Mouse (Mus musculus): ENCODE results near the gene Dbn1. TPM values are rescaled to one million over a fixed set of nuclear protein-coding genes. Genes with fewer than 3 reads are reported as not detected.

Gene Dbn1
- polyA plus RNA-seq (2014; fragmentation: Nextera tagmentation; extraction: Ambion mirVana) = 362 and 372 TPM in 2 replicates

DNA sequence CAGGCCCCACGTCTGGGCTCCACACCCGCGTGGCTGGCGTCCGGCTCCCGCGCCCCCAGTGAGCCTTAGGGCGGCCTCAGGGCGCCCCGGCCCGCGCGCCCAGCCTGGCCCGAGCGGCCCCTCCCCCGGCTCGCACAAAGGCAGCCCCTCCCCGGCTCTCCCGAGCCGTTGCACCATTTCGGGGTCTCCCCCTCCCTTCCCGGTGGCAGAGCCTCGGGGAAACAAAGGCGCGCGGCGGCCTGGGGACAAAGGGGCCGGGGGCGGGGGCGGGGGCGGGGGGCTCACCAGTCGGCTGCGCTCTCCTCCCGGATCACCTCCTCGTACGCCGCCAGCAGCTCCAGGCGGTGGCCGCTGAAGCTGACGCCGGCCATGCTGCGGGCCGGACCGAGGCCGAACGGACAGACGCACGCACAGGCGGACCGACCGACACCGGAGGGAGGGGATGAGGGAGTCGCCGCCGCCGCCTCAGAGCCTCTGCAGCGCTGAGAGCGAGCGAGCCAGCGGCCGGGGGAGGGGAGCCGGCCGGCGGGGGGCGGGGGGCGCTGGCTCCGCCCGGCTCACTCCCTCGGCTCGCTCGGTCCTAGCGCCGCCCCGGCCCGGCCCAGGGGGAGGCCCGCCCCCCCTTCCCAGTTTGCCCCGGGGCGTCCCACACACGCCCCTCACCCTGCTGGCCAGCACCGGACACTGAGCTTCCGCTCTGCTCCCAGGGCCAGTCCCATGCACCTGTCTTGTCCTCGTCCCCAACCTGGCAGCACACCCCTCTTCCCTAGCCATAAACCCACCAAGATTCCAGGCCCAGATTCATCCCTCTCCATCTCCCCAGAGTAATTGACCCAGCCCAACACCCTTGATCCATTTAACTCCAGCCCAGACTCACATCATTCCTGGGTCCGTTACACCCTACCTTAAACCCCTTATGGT is at the start of gene Dbn1:
Dbn1 (minus strand) TSS at position 534 of the 921 bp plus-strand sequence.
- WGBS = 2% methylated on average over 41 of the region's 83 CpGs
- ATAC-seq (ENCODE audit: insufficient read depth, low FRiP score, low TSS enrichment) = peak; percentile 60

GRCm38 (mm10) chr13:55536194-55537175 is 48.6 kb upstream of the Dbn1 start, which contains the start of gene Ddx41:
Gene Ddx41 (minus strand): TSS chr13:55536658.
- ATAC-seq (ENCODE audit: insufficient read depth, low FRiP score, low TSS enrichment) (peak; percentile 96), DNase-seq (ENCODE audit: low spot score) (peak; percentile 97)
- WGBS = under 1% methylated on average over 65 of the region's 70 CpGs
- no peaks in the 10 kb centered on the region for H3K9me3 ChIP-seq (ENCODE audit: control insufficient read depth, low read length)
- H3K9ac ChIP-seq (ENCODE audit: low read length) = peak within 1 kb of the TSS; percentile 70
- H3K4me2 ChIP-seq (ENCODE audit: low read depth) = peak within 1 kb of the TSS; percentile 87
- H3K4me1 ChIP-seq (ENCODE audit: control insufficient read depth, insufficient read depth, low read length) = peaks cover 4% of the 10 kb centered on the region; the same call in 1 of the 2 replicates
- H3K36me3 ChIP-seq (ENCODE audit: control insufficient read depth, insufficient read depth, low read length) = peaks cover 25% of the 10 kb centered on the region
- no peaks in the 10 kb centered on the region for H3K27me3 ChIP-seq (ENCODE audit: control insufficient read depth, insufficient read depth, low read length)
- H3K27ac ChIP-seq (ENCODE audit: low read depth, low read length) = no peak within 1 kb of the TSS
- H3K4me3 ChIP-seq (ENCODE audit: low read depth, low read length) = peak within 1 kb of the TSS; percentile 89

More for the DNA sequence above, at the start of gene Dbn1:
- H3K4me2 ChIP-seq (ENCODE audit: low read depth) = peak within 1 kb of the TSS; percentile 88
- peak within 1 kb of the TSS; percentile 97 for H3K27ac ChIP-seq (ENCODE audit: low read depth, low read length)
- peak within 1 kb of the TSS; percentile 100 for H3K9ac ChIP-seq (ENCODE audit: low read length)
- no peaks in the 10 kb centered on the region for H3K9me3 ChIP-seq (ENCODE audit: control insufficient read depth, low read length)
- H3K36me3 ChIP-seq (ENCODE audit: control insufficient read depth, insufficient read depth, low read length) = no peaks in the 10 kb centered on the region; the same call in 1 of the 2 replicates
- no peaks in the 10 kb centered on the region for H3K27me3 ChIP-seq (ENCODE audit: control insufficient read depth, insufficient read depth, low read length)
- DNase-seq (ENCODE audit: low spot score) = peak; percentile 88
- H3K4me3 ChIP-seq (ENCODE audit: low read depth, low read length) = peak within 1 kb of the TSS; percentile 99
- H3K4me1 ChIP-seq (ENCODE audit: control insufficient read depth, insufficient read depth, low read length) = peaks cover 43% of the 10 kb centered on the region

GRCm38 (mm10) chr13:55535796-55536193 is 47.9 kb upstream of the Dbn1 start:
- peak overlapping the region; percentile 87 for H3K4me2 ChIP-seq (ENCODE audit: low read depth)
- no peaks in the 10 kb centered on the region for H3K9me3 ChIP-seq (ENCODE audit: control insufficient read depth, low read length)
- H3K4me3 ChIP-seq (ENCODE audit: low read depth, low read length) = peak overlapping the region; percentile 89
- 20% methylated on average over 17 of the region's 17 CpGs for WGBS
- H3K4me1 ChIP-seq (ENCODE audit: control insufficient read depth, insufficient read depth, low read length) = peaks cover 4% of the 10 kb centered on the region; the same call in 1 of the 2 replicates
- 0 out of 2 replicates have a peak, but pooled peaks have one; percentile 13 for ATAC-seq (ENCODE audit: insufficient read depth, low FRiP score, low TSS enrichment)
- H3K27me3 ChIP-seq (ENCODE audit: control insufficient read depth, insufficient read depth, low read length) = no peaks in the 10 kb centered on the region
- no peak for DNase-seq (ENCODE audit: low spot score)
- H3K9ac ChIP-seq (ENCODE audit: low read length) = peak overlapping the region; percentile 70
- H3K36me3 ChIP-seq (ENCODE audit: control insufficient read depth, insufficient read depth, low read length) = peaks cover 22% of the 10 kb centered on the region
- H3K27ac ChIP-seq (ENCODE audit: low read depth, low read length) = no peak overlapping the region

- H3K9ac ChIP-seq (ENCODE audit: low read length) = no peak overlapping the region
- no peak for DNase-seq (ENCODE audit: low spot score)
- no peak for ATAC-seq (ENCODE audit: insufficient read depth, low FRiP score, low TSS enrichment)
- H3K4me2 ChIP-seq (ENCODE audit: low read depth) = peak overlapping the region; percentile 87
- peak overlapping the region; percentile 89 for H3K4me3 ChIP-seq (ENCODE audit: low read depth, low read length)
- no peak overlapping the region for H3K27ac ChIP-seq (ENCODE audit: low read depth, low read length)
- no peaks in the 10 kb centered on the region for H3K27me3 ChIP-seq (ENCODE audit: control insufficient read depth, insufficient read depth, low read length)
- H3K4me1 ChIP-seq (ENCODE audit: control insufficient read depth, insufficient read depth, low read length) = peaks cover 4% of the 10 kb centered on the region; the same call in 1 of the 2 replicates
- WGBS = 96% methylated on average over 15 of the region's 15 CpGs
- H3K9me3 ChIP-seq (ENCODE audit: control insufficient read depth, low read length) = no peaks in the 10 kb centered on the region
- H3K36me3 ChIP-seq (ENCODE audit: control insufficient read depth, insufficient read depth, low read length) = peaks cover 17% of the 10 kb centered on the region
Observed at GRCm38 (mm10) chr13:55535191-55535590, 47.3 kb upstream of the Dbn1 start.

DNA sequence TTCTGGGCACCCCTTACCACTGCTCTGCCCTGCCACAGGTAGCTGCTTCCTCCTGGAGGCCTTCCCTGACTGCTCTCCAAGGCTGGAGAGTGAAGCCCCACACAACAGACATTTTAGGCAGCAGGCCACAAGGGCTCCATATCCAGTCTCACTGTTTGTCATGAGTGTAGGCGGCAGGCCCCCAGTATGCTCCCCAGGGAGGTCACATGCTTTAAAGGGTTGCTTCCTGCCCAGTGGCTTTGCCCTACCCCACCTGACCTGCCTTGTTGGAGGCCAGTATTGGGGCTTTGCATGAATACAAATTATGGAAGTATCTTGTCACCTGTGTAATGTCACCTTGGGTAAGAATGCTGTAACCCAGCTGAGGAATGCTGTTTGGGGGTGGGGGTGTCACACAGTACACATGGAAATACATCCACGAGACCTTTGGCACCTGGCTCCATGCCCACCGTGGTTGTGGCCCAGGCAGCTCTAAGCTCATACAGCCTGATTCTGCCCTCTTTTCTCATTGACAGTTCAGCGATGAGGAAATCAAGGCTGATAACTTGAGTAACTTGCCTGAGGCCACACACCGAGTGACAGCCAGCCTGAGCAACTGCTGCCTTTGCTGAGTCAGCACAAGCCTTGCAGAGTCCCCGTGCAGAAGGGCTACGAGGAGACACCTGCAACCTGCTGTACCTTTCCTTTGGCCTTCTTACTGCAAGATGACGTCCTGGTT is 41.4 kb upstream of the Dbn1 start, which contains the start of gene Dok3:
Dok3 (minus strand) TSS at position 99 of the 718 bp plus-strand sequence.
- ATAC-seq (ENCODE audit: insufficient read depth, low FRiP score, low TSS enrichment) (no peak), DNase-seq (ENCODE audit: low spot score) (no peak)
- no peaks in the 10 kb centered on the region for H3K9me3 ChIP-seq (ENCODE audit: control insufficient read depth, low read length)
- H3K4me1 ChIP-seq (ENCODE audit: control insufficient read depth, insufficient read depth, low read length) = no peaks in the 10 kb centered on the region
- no peaks in the 10 kb centered on the region for H3K27me3 ChIP-seq (ENCODE audit: control insufficient read depth, insufficient read depth, low read length)
- H3K27ac ChIP-seq (ENCODE audit: low read depth, low read length) = no peak within 1 kb of the TSS
- H3K4me3 ChIP-seq (ENCODE audit: low read depth, low read length) = no peak within 1 kb of the TSS
- no peak within 1 kb of the TSS for H3K4me2 ChIP-seq (ENCODE audit: low read depth)
- H3K9ac ChIP-seq (ENCODE audit: low read length) = no peak within 1 kb of the TSS
- 85% methylated on average over 8 of the region's 8 CpGs for WGBS
- peaks cover 17% of the 10 kb centered on the region for H3K36me3 ChIP-seq (ENCODE audit: control insufficient read depth, insufficient read depth, low read length)

GRCm38 (mm10) chr13:55527834-55528772 is 40.2 kb upstream of the Dbn1 start:
- 81% methylated on average over 18 of the region's 18 CpGs for WGBS
- DNase-seq (ENCODE audit: low spot score) (no peak), ATAC-seq (ENCODE audit: insufficient read depth, low FRiP score, low TSS enrichment) (no peak)
- no peak overlapping the region for H3K4me3 ChIP-seq (ENCODE audit: low read depth, low read length)
- H3K36me3 ChIP-seq (ENCODE audit: control insufficient read depth, insufficient read depth, low read length) = peaks cover 9% of the 10 kb centered on the region
- no peaks in the 10 kb centered on the region for H3K4me1 ChIP-seq (ENCODE audit: control insufficient read depth, insufficient read depth, low read length)
- H3K9me3 ChIP-seq (ENCODE audit: control insufficient read depth, low read length) = no peaks in the 10 kb centered on the region
- H3K27ac ChIP-seq (ENCODE audit: low read depth, low read length) = no peak overlapping the region
- H3K9ac ChIP-seq (ENCODE audit: low read length) = no peak overlapping the region
- H3K4me2 ChIP-seq (ENCODE audit: low read depth) = no peak overlapping the region
- H3K27me3 ChIP-seq (ENCODE audit: control insufficient read depth, insufficient read depth, low read length) = no peaks in the 10 kb centered on the region

GRCm38 (mm10) chr13:55527212-55527611 is 39.3 kb upstream of the Dbn1 start:
- Histone ChIP-seq H3K4me1 (ENCODE audit: control insufficient read depth, insufficient read depth, low read length) (no peaks in the 10 kb centered on the region), H3K4me2 (ENCODE audit: low read depth) (no peak overlapping the region), H3K27ac (ENCODE audit: low read depth, low read length) (no peak overlapping the region), H3K27me3 (ENCODE audit: control insufficient read depth, insufficient read depth, low read length) (no peaks in the 10 kb centered on the region), H3K36me3 (ENCODE audit: control insufficient read depth, insufficient read depth, low read length) (peaks cover 9% of the 10 kb centered on the region), H3K9ac (ENCODE audit: low read length) (no peak overlapping the region), H3K4me3 (ENCODE audit: low read depth, low read length) (no peak overlapping the region), H3K9me3 (ENCODE audit: control insufficient read depth, low read length) (no peaks in the 10 kb centered on the region)
- ATAC-seq (ENCODE audit: insufficient read depth, low FRiP score, low TSS enrichment) = no peak
- DNase-seq (ENCODE audit: low spot score) = no peak
- 90% methylated on average over 16 of the region's 16 CpGs for WGBS

Data from neural tube, embryonic 11.5 days (tissue).